Mouse (Mus musculus) spleen, embryonic (tissue): ENCODE results near the gene Adgrf5.
"Not testable (repeated sequence)": the region's sequence is repeated elsewhere in the genome, so short reads cannot be mapped to it uniquely, and the experiment has no call there.

ENCODE experiments used
- CTCF ChIA-PET: fragments of 350-600 bp; sonication (Branson Sonifier 250); formaldehyde crosslinking; loops from one replicate; lab custom pipeline; 2022; lab: Charles Lee

Gene Adgrf5

GRCm38 (mm10) chr17:43459737-43460230, 99.5 kb downstream of the Adgrf5 start:
- CTCF ChIA-PET: interaction anchor here (0.6 to 1.4 kb wide), 8 partner anchors 11 to 428 kb away, joined by 3 to 8 read pairs (median 4); no protein-coding TSS in a partner anchor

- CTCF ChIA-PET: interaction anchor here (0.6 to 1.4 kb wide), 9 partner anchors 8 to 427 kb away, joined by 3 to 8 read pairs (median 4); no protein-coding TSS in a partner anchor
Observed at GRCm38 (mm10) chr17:43460245-43461181, 100.3 kb downstream of the Adgrf5 start.

GRCm38 (mm10) chr17:43470039-43470438, 109.8 kb downstream of the Adgrf5 start:
- CTCF ChIA-PET: interaction anchor here (0.5 kb wide), 1 partner anchor 10 kb away, joined by 4 read pairs; no protein-coding TSS in a partner anchor

GRCm38 (mm10) chr17:43472558-43472957, 112.3 kb downstream of the Adgrf5 start:
- CTCF ChIA-PET: no interaction called here

- CTCF ChIA-PET: no interaction called here
Observed at GRCm38 (mm10) chr17:43474775-43475174, 114.5 kb downstream of the Adgrf5 start.

GRCm38 (mm10) chr17:43477621-43478020, 117.4 kb downstream of the Adgrf5 start:
- CTCF ChIA-PET: no interaction called here

GRCm38 (mm10) chr17:43485982-43486381, 125.7 kb downstream of the Adgrf5 start:
- CTCF ChIA-PET: no interaction called here

- CTCF ChIA-PET: interaction anchor here (0.6 kb wide), 1 partner anchor 102 kb away, joined by 9 read pairs; no protein-coding TSS in a partner anchor
Observed at GRCm38 (mm10) chr17:43488439-43489151, 128.3 kb downstream of the Adgrf5 start.

GRCm38 (mm10) chr17:43490371-43490770, 130.1 kb downstream of the Adgrf5 start:
- CTCF ChIA-PET: not testable (repeated sequence)

- CTCF ChIA-PET: no interaction called here
Observed at GRCm38 (mm10) chr17:43495502-43495901, 135.3 kb downstream of the Adgrf5 start.

- CTCF ChIA-PET: no interaction called here
Observed at GRCm38 (mm10) chr17:43497521-43497920, 137.3 kb downstream of the Adgrf5 start.

GRCm38 (mm10) chr17:43500513-43500912, 140.3 kb downstream of the Adgrf5 start:
- CTCF ChIA-PET: no interaction called here

GRCm38 (mm10) chr17:43501223-43501622, 141.0 kb downstream of the Adgrf5 start:
- CTCF ChIA-PET: no interaction called here

GRCm38 (mm10) chr17:43501631-43502030, 141.4 kb downstream of the Adgrf5 start:
- CTCF ChIA-PET: no interaction called here

GRCm38 (mm10) chr17:43502592-43502991, 142.3 kb downstream of the Adgrf5 start, which contains the start of gene Mep1a:
Mep1a (minus strand) TSS chr17:43502812.
- CTCF ChIA-PET: no interaction called here

- CTCF ChIA-PET: no interaction called here
Observed at GRCm38 (mm10) chr17:43503861-43504593, 143.8 kb downstream of the Adgrf5 start.

GRCm38 (mm10) chr17:43504594-43504934, 144.3 kb downstream of the Adgrf5 start:
- CTCF ChIA-PET: no interaction called here
